Mouse (Mus musculus) lung, postnatal 0 days (tissue): Measurements from ENCODE around the gene Kng2.

Experiments used
- CTCF ChIP-seq: IDR thresholded peaks from 2 replicates; pipeline ENCODE4 v1.5.1; 2016; ENCODE audit warnings: antibody characterized with exemption, mild to moderate bottlenecking
- EP300 ChIP-seq: IDR thresholded peaks from 2 replicates; pipeline ENCODE4 v1.6.1; 2016; ENCODE audit warnings: antibody characterized with exemption, mild to moderate bottlenecking, control low read depth

GRCm38 (mm10) chr16:22953069-22953468 is 76.2 kb downstream of the Kng2 start:
- TF ChIP-seq EP300 (no peak), CTCF (peak; percentile 46)
